Mouse (Mus musculus) kidney, adult 11 months (tissue): ENCODE measurements around the gene Rap1b.
A peak's percentile ranks its signal among the peaks of the same experiment; 100 is the strongest.

Experiments
- DNase-seq: peaks from one replicate; pipeline ENCODE4 v3.0.0; 2022

Rap1b gene

GRCm38 (mm10) chr10:117856001-117856720 is 10.3 kb upstream of the Rap1b start:
- no peak for DNase-seq

GRCm38 (mm10) chr10:117852648-117853192 is 6.9 kb upstream of the Rap1b start:
- no peak for DNase-seq

DNA sequence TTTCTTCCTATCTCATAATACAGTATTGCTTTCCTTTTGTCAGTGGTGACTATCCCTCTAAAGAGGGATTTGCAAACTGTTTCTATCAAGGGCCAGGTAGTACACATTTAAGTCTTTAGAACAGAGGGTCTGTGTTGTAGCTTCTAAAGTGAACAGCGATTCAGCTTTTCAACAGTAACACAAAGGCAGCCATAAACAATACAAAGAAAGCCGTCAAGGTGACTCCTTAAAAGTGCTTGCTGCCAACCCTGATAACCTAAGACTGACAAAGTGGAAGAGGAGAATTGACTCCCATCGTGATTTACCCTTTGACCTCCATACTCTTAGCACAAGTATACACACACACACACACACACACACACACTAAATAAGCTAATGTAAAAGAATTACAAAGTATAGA is 3.1 kb upstream of the Rap1b start:
- DNase-seq: no peak

- no peak for DNase-seq
These were observed 961 bp upstream of the Rap1b start for GRCm38 (mm10) chr10:117846796-117847195.

DNA sequence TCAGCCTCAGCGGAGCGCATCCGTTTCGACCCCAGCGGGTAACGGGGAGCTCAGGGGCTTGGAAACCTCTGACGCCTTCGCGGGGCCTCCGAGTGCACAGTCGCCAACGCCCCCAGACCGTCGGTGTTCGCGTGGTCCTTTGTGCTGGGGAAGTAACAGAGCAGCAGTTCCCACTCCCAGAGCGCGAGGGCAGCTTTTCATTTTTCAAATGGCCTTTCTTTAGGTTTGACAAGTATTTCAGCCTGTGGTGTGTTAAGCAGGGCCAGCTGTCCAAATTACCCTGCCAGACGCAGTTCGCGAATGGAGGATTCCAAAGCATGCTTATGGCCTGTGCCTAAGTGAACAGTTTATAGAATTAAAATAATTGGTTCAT is 411 bp upstream of the Rap1b start:
- DNase-seq: no peak

GRCm38 (mm10) chr10:117844782-117845596 is 846 bp downstream of the Rap1b start:
- DNase-seq: peak; percentile 64

DNA sequence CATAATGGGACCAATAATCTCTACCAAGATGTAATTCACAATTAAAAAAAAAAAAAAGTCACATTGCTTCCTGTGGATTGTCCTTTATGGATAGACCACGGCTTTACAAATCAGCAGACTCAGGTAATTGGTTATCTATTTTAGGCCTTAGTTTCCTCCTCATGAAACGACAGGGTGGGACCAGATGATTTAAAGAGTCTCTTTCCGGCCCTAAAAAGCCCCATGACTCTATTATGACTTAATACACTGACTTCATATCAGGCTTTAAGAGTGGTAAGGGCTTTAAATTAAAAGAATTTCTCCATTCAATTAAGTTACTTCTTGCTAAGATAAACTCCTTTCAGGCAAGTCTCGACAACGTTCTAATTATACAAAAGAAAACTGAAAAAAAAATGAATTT is 1.6 kb downstream of the Rap1b start:
- DNase-seq: no peak

DNA sequence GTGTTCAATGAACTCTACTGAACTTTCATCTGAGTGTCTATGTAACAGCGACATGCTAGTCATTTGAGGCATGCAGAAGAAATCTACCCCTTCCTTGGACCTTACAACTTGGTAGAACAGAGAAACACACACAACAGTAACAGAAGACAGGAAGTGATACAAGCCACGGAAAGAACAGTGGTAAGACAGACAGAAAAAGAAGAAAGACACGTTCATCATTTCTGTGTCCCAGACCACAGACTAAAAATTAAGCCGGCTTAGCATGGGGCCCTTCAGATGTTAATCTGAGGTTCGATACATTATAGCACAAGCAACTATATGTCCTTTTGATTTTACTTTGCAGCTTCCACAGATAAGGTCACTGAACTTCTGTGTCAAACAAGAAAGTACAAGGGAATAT is 2.1 kb downstream of the Rap1b start:
- DNase-seq: no peak

GRCm38 (mm10) chr10:117841765-117842164 is 4.1 kb downstream of the Rap1b start:
- DNase-seq: no peak

GRCm38 (mm10) chr10:117840431-117840995 is 5.3 kb downstream of the Rap1b start:
- DNase-seq: no peak

- no peak for DNase-seq
These were observed 6.1 kb downstream of the Rap1b start for GRCm38 (mm10) chr10:117839737-117840136.

DNA sequence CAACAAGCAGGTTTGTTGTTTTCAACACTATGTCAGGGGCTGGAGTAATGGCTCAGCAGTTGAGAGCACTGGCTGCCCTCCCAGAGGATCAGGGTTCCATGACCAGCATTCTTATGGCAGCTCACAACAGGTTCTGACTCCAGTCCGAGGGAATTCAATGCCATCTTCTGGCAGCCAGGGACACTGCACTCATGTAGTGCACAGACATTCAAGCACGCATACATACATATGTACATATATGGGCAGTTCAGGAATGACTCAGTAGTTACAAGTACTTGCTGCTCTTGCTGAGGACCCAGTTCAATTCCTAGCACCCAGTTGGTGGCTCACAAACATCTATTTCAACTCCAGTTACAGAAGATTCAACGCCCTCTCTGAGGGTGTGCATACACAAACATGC is 6.9 kb downstream of the Rap1b start:
- DNase-seq: peak; percentile 21

DNA sequence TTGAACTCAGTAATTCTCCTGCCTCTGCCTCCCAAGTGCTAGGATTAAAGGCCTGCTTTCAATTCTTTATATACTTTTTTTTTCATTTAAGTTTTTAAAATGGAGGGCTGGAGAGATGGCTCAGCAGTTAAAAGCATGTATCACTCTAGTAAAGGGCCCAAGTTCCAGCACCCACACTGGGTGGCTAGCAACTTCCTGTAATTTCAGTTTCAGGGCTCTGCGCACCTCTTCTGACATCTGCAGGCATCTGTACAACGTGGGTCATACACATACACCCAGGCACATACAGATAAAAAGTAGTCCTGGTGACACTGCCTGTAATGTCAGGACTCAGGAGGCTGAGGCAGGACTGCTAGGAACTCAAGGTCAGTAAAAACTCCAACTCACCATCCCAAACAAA is 9.5 kb downstream of the Rap1b start:
- DNase-seq: no peak

DNA sequence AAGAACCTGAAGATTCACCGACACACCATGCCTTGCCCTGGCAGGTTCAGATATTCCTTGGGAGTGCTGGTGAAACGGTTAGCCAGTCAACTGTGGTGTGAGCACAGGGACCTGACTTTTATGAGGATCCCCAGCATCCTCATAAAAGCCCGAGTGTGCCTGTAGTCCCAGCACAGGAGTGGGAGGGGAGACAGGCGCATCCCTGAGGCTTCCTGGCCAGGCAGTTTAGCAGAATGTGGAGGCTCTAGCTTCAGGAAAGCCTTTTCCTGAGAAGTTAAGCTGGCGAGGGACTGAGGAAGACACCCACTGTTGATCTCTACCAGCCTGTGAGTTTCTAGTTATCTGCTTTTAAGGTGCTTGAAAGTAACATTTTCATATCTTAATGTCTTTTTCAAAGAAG is 10.4 kb downstream of the Rap1b start:
- no peak for DNase-seq

DNA sequence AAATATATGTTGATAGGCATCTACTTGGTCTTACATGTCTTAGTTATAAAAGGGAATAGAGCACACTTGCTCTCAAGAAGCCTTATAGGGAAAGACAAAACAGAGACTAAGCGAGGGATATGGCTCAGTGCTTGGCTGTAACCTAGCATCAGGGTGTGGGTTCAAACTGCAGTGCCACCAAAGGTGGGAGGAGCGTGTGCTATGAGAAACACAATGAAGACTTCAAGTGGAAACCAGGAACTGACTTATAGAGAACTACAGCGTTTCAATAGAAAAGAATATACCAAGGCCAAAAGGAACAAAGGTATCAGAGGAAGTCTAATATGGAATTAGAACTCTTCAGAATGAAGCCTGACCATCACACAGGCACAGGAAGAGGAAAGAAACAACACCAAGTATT is 15.0 kb downstream of the Rap1b start:
- DNase-seq: no peak

GRCm38 (mm10) chr10:117829472-117830155 is 16.2 kb downstream of the Rap1b start:
- DNase-seq: no peak

DNA sequence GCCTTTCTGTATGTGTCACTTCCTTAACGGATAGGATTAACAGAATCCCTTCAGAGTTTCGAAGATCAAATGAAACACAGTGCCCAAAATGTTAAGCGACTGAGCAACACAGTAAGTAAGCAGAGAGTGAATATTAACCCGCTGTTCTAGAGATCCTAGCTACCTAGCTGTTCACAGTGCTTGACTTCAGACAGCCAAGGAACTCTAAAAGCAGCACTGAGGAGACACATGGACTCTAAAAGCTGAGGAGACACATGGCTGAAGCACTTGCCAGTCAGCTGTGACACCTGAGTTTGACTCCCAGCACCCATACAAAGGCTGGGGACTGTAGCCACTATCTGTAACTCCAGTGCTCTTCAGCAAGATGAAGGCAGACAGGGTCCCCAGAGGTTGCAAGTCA is 16.8 kb downstream of the Rap1b start:
- DNase-seq: peak; percentile 15

DNA sequence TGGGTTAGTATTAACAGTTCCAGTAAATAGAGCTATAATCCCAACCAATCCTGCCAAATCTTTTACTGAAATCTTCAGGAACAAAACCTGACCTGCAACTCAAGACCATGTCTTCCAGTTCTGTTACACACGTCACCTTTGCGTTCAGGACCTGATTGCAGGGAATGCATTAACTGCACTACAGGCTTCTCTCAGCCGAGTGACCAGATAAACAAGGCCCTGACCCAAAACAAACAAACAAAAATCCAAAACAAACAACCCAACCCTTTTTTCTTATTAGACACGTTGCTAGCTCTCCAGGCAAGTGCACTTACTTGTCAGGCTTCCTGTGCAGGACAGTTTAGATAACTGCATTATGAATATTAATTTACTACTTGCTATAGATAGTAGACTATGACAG is 17.3 kb downstream of the Rap1b start:
- DNase-seq: no peak

DNA sequence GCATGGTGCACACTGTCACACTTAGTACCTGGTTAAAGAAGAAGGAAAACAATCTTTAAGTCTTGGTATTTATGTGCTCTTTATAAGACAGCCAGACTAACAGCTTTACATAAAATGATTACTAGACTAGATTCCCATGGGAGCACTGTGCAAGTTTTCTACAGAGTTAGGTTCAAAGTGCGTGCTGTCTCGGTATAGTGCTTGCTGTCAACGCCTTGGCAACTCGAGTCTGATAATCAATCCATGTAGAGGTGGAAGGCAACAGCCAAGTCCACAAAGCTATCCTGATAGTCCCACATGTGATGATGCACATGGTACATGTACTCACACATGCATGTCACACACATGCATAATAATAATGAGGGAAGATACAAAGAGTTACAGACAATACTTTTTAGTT is 21.2 kb downstream of the Rap1b start:
- DNase-seq: no peak

DNA sequence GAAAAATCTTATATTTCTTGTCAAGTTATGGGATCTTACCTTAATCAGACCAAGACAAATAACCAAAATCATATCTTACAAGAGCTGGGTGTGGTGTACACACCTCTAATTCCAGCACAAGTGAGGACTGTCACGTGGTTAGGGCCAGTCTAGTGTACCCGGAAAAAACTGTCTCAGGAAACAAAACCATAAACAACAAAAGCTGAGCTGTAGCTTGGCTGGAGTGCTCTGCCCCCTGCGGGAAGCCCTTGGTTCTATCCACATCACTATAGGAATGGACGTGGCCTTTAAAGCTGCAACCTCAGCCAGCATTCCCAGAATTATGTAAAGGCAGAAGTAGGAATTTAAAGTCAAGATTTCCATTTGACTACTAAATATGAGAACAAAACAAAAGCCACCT is 21.7 kb downstream of the Rap1b start:
- DNase-seq: no peak

DNA sequence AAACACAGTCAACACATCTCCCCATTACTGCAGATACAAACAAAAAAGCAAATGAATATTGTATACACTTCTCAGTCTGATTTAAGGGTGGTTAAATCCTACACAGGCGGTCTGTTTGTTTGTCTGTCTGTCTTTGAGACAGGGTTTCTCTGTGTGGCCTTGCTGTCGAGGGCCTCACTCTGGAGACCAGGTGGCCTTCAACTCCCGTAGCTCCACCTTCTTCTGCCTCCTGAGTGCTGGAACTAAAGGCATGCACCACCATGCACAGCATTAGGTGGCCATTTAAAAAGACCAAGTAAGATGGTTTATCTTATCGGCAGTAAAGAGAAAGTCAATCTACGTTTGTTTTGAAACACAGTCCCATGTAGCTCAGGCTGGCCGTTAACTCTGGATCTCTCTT is 22.5 kb downstream of the Rap1b start:
- DNase-seq: no peak

DNA sequence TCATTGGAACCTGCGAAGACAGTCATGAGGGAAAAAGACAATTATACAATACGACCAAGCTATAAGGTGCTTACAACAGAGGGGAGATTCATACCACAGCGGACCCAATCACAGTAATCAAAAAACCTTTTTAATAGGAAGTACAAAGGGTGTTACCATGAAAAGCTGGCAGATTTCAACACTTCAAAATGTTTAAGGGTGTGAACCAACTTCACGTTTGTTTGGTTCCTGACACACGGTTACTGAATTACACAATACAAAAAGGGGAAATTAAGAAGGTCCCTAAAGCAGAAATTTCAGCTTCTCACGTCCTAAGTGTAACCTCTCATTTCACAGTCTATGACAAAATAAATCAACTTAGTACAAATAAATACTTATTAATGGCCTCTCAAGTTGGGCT is 27.2 kb downstream of the Rap1b start:
- DNase-seq: no peak

DNA sequence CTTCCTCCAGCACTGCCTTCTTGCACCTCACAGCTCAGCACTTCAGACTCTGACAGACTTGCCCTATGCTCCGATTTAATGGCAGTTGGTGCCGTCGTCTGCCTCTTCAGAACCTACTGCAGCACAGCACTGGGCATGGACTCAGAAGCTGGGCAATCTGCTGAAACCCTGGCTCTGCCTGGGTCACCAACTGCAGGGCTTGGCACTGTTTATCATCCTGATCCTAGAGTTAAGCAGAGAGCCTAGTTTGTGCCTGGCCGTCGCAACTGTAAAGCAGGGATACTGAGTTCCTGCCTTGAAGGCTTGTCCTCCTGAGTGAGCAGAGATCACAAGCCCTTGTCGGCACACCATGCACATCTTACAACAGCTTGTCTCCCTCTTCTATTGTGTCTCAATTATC is 29.1 kb downstream of the Rap1b start:
- no peak for DNase-seq
